Mouse (Mus musculus) left cerebral cortex, postnatal 14 days (tissue): ENCODE measurements around the gene Ctf2. TPM values are rescaled to one million over a fixed set of nuclear protein-coding genes. Genes with fewer than 3 reads are reported as not detected.
A peak's percentile ranks its signal among the peaks of the same experiment; 100 is the strongest.

ENCODE experiments used
- DNase-seq, 2 experiments: peaks; one replicate each; pipeline ENCODE4 v3.0.0; 2021 to 2022; ENCODE audit warnings: low spot score in 2 of 2, mixed read lengths in 1 of 2
- intact Hi-C: fragments of 180-260 bp; cut with DNase I; formaldehyde crosslinking; loops from one replicate; pipeline ENCODE4 v1.15.1; 2025
- total RNA-seq, 2 experiments: library from RNA; stranded (reverse); gene quantifications; 2 replicates each; pipeline ENCODE4 v1.2.3; 2021

The Ctf2 gene
- total RNA-seq, 2 experiments from 2014 or later: not detected

GRCm38 (mm10) chr7:127693290-127693689 lies 38.7 kb downstream of the Ctf2 start:
- intact Hi-C loops: no loop called here
- no peak for DNase-seq

DNA sequence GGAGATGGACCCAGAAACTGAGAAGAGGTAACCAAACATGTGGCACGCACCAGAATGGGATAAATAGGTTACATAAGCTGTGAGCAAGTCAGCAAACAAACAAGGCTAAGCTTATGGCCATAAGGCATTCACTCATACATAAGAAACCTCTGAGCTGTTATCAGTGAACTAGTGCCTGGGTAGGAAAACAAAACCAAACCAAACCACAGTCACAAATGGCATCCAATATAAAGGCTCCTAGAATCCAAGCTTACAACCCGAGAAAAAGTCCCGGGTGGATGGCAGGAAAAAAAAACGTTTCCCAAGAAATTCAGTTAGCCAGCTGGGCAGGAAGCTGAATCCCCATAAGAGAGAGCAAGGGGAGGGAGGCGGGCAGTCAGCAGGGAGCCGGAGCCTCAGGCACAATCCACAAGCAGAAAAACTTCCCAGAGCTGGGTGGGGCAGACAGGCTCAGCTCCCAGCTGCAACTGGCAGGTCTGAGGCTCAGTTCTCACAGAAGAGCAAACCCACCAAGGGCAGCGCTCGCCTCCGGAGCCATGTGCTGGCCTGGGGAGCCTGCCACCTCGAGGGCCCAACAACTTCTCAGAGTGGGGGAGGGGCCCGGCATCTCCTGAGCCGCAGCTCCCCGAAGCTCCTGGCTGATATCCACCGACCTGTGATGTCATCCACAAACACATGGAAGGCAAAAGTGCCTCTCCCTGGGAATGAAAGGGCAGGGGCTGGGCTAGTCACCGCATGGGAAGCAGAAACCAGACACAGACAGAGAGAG lies 40.6 kb downstream of the Ctf2 start:
- DNase-seq: peak; percentile 48 to 62
- intact Hi-C loops: no loop called here

GRCm38 (mm10) chr7:127689626-127690280 lies 42.2 kb downstream of the Ctf2 start:
- DNase-seq: no peak
- intact Hi-C loops: no loop called here

DNA sequence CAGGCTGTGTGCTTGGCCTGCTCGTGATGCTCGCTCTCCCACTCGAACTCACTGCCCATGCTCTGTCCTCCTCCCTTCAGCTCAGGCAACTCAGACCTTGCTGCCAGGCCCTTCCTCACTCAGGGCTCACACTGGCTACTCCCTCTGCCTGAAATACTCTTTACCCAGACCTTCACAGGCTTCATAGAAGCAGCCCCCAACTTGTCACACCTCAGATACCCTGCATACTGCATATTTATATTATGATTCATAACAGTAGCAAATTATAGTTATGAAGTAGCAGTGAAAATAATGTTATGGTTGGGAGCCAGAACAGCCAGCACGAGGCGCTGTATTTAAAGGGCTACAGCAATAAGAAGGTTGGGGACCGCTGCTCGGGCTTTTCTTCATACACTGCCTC lies 43.0 kb downstream of the Ctf2 start:
- intact Hi-C loops: no loop called here
- peak in 1 of 2 experiments; percentile 72 for DNase-seq

DNA sequence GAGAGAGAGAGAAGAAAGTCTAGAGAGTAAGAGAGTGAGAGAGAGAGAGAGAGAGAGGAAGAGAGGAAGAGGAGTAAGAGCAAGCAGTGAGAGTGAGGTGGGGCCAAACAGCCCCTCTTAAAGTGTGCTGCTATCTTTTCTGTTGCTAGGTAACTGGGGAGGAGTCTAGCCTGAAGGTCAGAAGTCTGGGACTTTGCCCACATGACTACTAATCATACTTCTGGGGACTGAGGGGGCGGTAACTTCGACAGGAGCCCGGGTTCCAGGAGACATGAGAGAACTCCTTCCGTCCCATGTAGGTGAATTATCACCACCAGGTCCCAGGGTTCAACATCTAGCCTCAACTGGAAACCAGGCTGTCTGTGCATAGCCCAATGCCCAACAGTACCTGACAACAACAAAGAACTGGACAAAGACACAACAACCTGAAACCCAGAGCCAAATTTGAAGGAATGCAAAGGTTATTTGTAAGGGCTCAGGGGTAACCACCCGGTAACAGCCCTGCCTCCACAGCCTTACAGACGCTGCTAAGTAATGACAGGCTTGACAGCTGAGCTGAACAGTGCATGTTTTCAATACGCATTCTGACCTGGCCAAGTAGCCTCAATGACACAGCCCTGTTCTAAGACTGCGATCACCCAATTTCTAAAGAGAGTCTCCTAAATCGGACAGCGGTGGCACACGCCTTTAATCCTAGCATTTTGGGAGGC lies 45.1 kb downstream of the Ctf2 start:
- intact Hi-C loops: no loop called here
- DNase-seq: no peak

GRCm38 (mm10) chr7:127685304-127686018 lies 46.5 kb downstream of the Ctf2 start:
- intact Hi-C loops: no loop called here
- DNase-seq: peak; percentile 39 to 70

DNA sequence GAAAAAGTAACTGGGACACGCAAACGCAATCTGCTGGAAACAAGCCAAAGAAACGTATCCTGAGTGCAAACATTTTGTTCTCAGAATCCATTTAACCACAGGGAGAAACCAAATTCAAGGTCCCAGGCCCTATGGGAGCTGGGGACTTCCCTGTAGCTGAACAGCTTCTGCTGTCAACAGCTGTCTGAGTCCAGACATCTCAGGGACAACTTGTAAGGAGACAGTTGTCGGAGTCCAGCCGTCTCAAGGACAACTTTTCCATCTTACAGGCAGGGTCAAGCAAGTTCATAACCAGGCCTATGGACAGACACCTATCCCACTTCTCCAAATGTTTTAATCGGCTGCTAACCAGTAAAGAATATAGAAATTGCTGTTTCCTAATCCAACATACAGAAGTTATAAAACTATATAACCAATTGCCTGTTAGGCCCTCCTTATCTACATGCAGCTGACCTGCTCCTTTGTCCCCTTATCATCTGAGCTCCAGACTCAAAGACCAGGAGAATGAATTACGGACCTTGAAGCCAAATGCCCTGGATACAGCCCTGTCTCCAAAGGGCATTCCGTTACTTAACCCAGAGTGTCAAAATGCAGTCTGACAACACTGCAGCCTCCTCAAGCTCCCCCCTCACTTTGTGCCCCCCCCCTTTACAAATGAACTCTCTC lies 49.9 kb downstream of the Ctf2 start:
- intact Hi-C loops: no loop called here
- DNase-seq: no peak

GRCm38 (mm10) chr7:127680541-127680940 lies 51.4 kb downstream of the Ctf2 start:
- no peak for DNase-seq
- intact Hi-C loops: no loop called here

GRCm38 (mm10) chr7:127678811-127679210 lies 53.2 kb downstream of the Ctf2 start:
- no peak for DNase-seq
- intact Hi-C loops: loop anchor here (5.0 kb wide), 1 partner anchor 63 kb away; the partner anchor contains the start of gene Fbxl19

DNA sequence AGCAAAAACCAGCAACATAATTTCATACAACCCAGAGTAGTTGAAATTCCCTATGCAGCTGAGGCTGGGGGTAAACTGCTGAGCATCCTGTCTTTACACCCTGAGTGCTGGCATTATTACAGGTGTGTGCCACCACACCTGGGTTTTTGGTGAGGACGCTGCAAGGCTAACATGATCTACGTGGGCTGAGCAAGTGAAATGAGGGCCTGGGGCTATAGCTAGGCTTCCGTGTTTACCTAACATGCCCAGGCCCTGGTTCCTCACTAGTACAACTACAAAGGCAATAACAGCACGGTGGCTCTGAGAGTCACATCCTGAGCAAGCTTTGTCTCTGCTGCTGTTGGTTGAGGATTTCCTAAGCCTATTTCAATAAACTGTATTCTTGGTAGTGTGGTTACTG lies 54.4 kb downstream of the Ctf2 start:
- DNase-seq: no peak
- intact Hi-C loops: loop anchor here (5.0 kb wide), 1 partner anchor 65 kb away; the partner anchor contains the start of gene Fbxl19

DNA sequence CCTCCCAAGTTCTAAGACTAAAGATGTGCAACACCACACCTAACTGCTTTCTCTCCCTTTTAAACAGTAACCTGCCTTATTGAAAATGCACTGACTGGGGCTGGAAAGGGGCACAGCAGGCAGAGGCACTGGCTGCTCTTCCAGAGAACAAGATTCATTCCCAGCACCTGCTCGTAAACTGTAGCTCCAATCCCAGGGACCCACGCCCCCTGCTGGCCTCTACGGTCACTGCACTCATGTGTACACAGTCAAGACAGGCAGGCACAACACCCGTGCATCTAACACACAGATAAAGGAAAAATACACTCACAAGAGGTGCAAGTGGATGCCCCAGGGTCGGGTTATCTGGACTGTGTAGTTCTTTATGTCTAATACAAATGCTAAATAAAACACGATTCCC lies 54.9 kb downstream of the Ctf2 start:
- DNase-seq: peak in 1 of 2 experiments; percentile 52
- intact Hi-C loops: loop anchor here (5.0 kb wide), 1 partner anchor 65 kb away; the partner anchor contains the start of gene Fbxl19

DNA sequence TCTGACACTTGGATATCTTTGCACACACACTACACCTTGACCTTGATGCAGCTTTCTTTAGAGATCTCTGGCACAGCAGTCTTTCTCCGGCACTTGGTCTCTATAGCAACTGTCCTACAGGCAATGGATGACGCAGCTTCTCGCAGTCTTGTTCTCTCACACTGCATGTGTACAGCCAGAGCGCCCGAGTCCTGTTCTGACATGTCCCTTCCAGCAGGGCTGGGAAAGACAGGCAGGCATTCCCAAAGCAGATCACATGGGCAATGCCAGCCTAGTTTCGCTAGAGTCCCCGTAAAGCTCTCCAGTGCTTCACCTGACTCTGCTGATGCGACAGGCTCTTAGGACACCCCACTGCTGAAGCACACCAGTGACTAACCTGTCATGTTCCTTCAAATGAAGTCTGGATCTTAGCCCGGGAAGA lies 56.6 kb downstream of the Ctf2 start:
- peak; percentile 37 to 80 for DNase-seq
- intact Hi-C loops: loop anchor here (2.0 to 5.0 kb wide), 2 partner anchors 33 to 67 kb away; partner anchors contain the start of genes Bcl7c and Fbxl19

GRCm38 (mm10) chr7:127674977-127675376 lies 57.0 kb downstream of the Ctf2 start:
- DNase-seq: peak; percentile 95
- intact Hi-C loops: loop anchor here (2.0 to 5.0 kb wide), 3 partner anchors 34 to 82 kb away; partner anchors contain the start of genes Bcl7c and Fbxl19

DNA sequence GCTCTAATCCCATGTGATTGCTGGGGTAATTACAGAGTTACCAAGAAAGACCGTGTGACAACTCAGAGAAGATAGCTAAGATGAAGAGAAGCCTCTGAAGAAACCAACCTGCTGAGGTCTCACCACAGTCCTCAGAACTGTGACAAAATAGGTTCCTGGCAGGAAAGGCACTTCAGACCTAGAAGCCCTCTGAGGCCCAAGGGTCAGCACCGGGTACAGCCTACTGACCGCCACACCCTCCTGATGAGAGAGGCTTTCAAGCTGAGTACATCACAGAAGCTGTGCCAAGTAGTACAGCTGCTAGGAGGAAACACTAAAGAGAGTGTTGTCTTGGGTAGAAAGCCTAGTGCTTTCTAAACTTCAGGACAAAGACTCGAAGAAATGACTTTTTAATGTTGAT lies 59.2 kb downstream of the Ctf2 start:
- intact Hi-C loops: loop anchor here (5.0 kb wide), 1 partner anchor 85 kb away; no protein-coding TSS in a partner anchor
- no peak for DNase-seq

GRCm38 (mm10) chr7:127671880-127672774 lies 59.8 kb downstream of the Ctf2 start:
- intact Hi-C loops: loop anchor here (5.0 kb wide), 1 partner anchor 85 kb away; no protein-coding TSS in a partner anchor

More at GRCm38 (mm10) chr7:127671880-127672774, 59.8 kb downstream of the Ctf2 start:
- DNase-seq: no peak
